Mouse (Mus musculus) E14TG2a.4 (cell line): ENCODE measurements around the gene Tet3.

Experiments used
- H3K27me3 ChIP-seq: 2 replicates; pipeline ENCODE4 v1.6.1; 2014; ENCODE audit warnings: low read length, control low read depth; ENCODE audit not compliant: insufficient read depth
- H3K36me3 ChIP-seq: 2 replicates; pipeline ENCODE4 v1.6.1; 2014; ENCODE audit warnings: low read length, control low read depth; ENCODE audit not compliant: insufficient read depth
- H3K4me1 ChIP-seq: replicated peaks from 2 replicates; pipeline ENCODE4 v1.6.1; 2014; ENCODE audit warnings: low read depth, low read length, control low read depth
- H3K4me3 ChIP-seq: replicated peaks from 2 replicates; pipeline ENCODE4 v1.5.1; 2014; ENCODE audit warnings: mild to moderate bottlenecking, low read length
- H3K9me3 ChIP-seq: 2 replicates; pipeline ENCODE4 v1.6.1; 2014; ENCODE audit warnings: low read length, control low read depth
- CTCF ChIP-seq: conservative IDR thresholded peaks from 2 replicates; pipeline ENCODE4 v1.5.1; 2014; ENCODE audit warnings: low read length
- NANOG ChIP-seq: IDR thresholded peaks from 2 replicates; pipeline ENCODE4 v1.6.1; 2014; ENCODE audit warnings: borderline replicate concordance, low read length, mixed read lengths
- POU5F1 ChIP-seq: IDR thresholded peaks from 2 replicates; pipeline ENCODE4 v1.6.1; 2014; ENCODE audit warnings: low read length, borderline replicate concordance

Tet3 gene

DNA sequence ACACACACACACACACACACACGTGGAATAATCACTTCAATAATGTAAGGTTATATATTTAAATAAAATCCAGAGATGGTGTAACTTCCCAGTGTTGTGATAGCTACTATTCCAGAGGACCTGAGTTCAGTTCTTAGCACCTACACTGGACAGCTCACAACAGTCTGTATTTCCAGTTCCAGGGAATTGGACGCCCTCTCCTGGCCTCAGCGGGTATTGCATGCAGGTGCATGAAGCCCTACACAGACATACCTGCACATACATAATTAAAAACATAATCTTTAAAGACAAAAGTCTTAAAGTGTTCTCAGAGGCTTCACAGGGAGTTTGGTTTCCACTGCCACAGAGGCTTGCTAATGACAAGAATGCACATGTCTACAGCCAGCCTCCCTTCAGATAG lies 41.6 kb upstream of the Tet3 start:
- Histone ChIP-seq H3K4me1 (peaks cover 19% of the 10 kb centered on the region), H3K27me3 (no peaks in the 10 kb centered on the region), H3K9me3 (peaks cover 5% of the 10 kb centered on the region; the same call in 1 of the 2 replicates), H3K36me3 (peaks cover 19% of the 10 kb centered on the region), H3K4me3 (no peak overlapping the region)
- TF ChIP-seq NANOG (no peak), CTCF (peak; percentile 94)

DNA sequence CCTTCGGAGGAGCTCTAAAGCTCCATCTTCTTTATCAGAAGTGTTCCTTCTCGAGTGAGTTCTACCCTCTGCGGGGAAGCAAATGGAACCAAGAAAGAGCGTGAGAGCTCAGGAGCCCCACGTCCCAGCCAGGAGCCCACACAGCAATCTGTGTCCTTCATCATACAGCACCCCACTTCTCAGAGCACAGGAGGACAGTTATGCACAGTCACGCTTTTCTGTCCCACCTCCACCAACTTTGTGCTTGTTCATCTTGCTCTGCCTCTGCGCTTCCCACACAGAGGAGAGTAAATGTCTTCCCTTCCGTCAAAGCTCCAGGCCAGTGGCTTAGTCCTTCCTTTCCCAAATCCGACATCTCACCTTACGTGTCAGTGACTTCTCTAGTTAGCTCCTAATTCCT lies 40.2 kb upstream of the Tet3 start:
- Histone ChIP-seq H3K36me3 (peaks cover 16% of the 10 kb centered on the region), H3K4me1 (peaks cover 16% of the 10 kb centered on the region), H3K9me3 (peaks cover 5% of the 10 kb centered on the region; the same call in 1 of the 2 replicates), H3K27me3 (no peaks in the 10 kb centered on the region), H3K4me3 (no peak overlapping the region)
- TF ChIP-seq CTCF (no peak), NANOG (no peak), POU5F1 (no peak)

GRCm38 (mm10) chr6:83496753-83497710 lies 38.1 kb upstream of the Tet3 start:
- Histone ChIP-seq H3K4me3 (0 out of 2 replicates have a peak overlapping the region, but pooled peaks have one; percentile 4), H3K4me1 (peaks cover 14% of the 10 kb centered on the region), H3K36me3 (peaks cover 17% of the 10 kb centered on the region; the same call in 1 of the 2 replicates), H3K27me3 (no peaks in the 10 kb centered on the region), H3K9me3 (peaks cover 2% of the 10 kb centered on the region; the same call in 1 of the 2 replicates)
- no peak for TF ChIP-seq CTCF
- TF ChIP-seq NANOG, result no peak
- TF ChIP-seq POU5F1, result no peak

DNA sequence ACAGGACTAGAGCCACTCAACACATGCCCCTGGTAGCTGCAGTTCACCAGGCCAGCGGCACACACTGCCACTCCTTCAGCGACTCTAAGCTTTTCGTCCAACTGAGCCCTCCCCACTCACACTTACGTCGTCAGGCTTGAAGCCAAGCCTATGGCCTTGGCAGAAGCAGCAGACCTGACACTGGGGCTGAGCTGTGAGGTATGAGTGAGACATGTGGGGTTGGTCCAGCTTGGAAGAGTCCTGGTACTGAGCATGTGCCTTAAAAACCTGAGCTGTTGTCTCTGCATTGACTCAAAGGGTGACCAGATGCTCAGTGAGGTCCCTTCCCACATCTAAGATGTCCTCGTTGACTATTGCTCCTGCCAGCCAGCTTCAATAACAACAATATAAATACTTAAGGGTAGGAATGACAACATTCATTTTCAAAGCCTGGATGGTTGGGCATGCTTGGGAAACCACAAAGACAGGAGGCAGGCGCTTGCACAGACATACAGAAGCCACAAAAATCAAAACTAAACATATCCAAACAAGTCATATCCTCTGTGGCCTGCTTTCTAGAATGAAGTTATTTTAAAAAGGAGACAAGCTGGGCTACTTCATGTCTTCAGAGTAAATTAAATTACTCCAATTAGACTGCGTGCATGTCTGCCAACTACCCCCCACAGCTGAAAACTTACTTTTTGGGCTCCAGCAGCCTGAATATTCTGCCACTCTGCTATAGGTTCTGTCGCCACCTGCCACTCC lies 37.3 kb upstream of the Tet3 start:
- peaks cover 17% of the 10 kb centered on the region; the same call in 1 of the 2 replicates for H3K36me3 ChIP-seq
- no peak for TF ChIP-seq NANOG
- TF ChIP-seq POU5F1, result no peak
- TF ChIP-seq CTCF, result no peak
- H3K4me3 ChIP-seq, result no peak overlapping the region
- H3K27me3 ChIP-seq, result no peaks in the 10 kb centered on the region
- peaks cover 2% of the 10 kb centered on the region; the same call in 1 of the 2 replicates for H3K9me3 ChIP-seq
- peaks cover 11% of the 10 kb centered on the region for H3K4me1 ChIP-seq

DNA sequence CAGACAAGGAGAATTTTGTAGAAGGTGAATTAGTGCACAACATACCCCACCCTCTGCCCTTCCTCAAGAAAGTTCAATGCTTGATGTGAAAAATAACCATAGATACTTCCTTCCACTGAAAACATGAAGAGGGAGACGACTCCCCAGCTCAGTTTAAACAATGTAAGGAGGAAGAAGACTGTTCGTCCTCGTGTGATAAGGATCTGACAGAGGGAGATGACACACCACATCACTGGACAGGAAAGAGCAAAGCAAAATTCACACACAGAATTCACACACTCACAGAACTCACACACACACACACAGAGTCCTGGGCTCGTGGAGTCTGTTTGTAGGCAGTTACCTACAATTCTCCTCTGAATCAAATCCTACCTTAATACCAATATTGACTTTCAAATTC lies 31.7 kb upstream of the Tet3 start:
- no peaks in the 10 kb centered on the region for H3K27me3 ChIP-seq
- H3K4me3 ChIP-seq, result no peak overlapping the region
- TF ChIP-seq POU5F1 (no peak), CTCF (no peak), NANOG (no peak)
- H3K36me3 ChIP-seq, result peaks cover 59% of the 10 kb centered on the region
- no peaks in the 10 kb centered on the region for H3K4me1 ChIP-seq
- no peaks in the 10 kb centered on the region for H3K9me3 ChIP-seq

- H3K4me1 ChIP-seq, result no peaks in the 10 kb centered on the region
Observed at GRCm38 (mm10) chr6:83488200-83488599, 29.3 kb upstream of the Tet3 start.

DNA sequence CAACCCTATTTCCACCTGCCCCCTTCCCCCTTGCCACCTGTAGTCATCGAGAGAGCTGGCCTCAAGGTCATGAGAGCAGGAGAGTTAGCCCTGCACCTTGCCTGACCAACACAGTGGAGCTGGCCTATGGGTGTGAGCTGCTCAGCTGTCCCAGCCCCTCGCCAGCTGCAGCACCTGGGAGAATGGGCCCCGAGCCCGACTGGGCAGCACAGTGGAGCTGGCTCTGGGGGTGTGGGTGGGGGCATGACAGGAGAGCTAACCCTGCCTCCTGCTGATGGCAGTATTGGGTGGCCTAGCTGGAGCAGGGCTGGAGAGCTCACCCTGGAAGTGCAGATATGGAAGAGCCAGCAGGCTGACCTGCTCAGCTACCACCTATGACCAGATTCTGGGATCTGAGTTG lies 28.4 kb upstream of the Tet3 start:
- no peak for TF ChIP-seq NANOG
- Histone ChIP-seq H3K9me3 (no peaks in the 10 kb centered on the region), H3K4me3 (no peak overlapping the region)

More at GRCm38 (mm10) chr6:83488200-83488599, 29.3 kb upstream of the Tet3 start:
- Histone ChIP-seq H3K36me3 (peaks cover 60% of the 10 kb centered on the region), H3K9me3 (no peaks in the 10 kb centered on the region), H3K4me3 (no peak overlapping the region), H3K27me3 (no peaks in the 10 kb centered on the region)
- TF ChIP-seq POU5F1 (no peak), CTCF (no peak), NANOG (no peak)

GRCm38 (mm10) chr6:83485854-83486253 lies 27.0 kb upstream of the Tet3 start:
- Histone ChIP-seq H3K4me3 (no peak overlapping the region), H3K9me3 (no peaks in the 10 kb centered on the region), H3K36me3 (peaks cover 77% of the 10 kb centered on the region), H3K27me3 (no peaks in the 10 kb centered on the region), H3K4me1 (no peaks in the 10 kb centered on the region)
- no peak for TF ChIP-seq POU5F1
- no peak for TF ChIP-seq CTCF
- no peak for TF ChIP-seq NANOG

More for the DNA sequence above, 28.4 kb upstream of the Tet3 start:
- H3K4me1 ChIP-seq, result no peaks in the 10 kb centered on the region
- peaks cover 63% of the 10 kb centered on the region for H3K36me3 ChIP-seq
- H3K27me3 ChIP-seq, result no peaks in the 10 kb centered on the region
